Mouse (Mus musculus) layer of hippocampus, adult 9-11 months (tissue): ENCODE data around the gene Naa80.

Source experiments
- DNase-seq: peaks from one replicate; pipeline ENCODE4 v3.0.0; 2022

Gene Naa80

GRCm38 (mm10) chr9:107624539-107624938 is 45.9 kb downstream of the Naa80 start:
- DNase-seq, result no peak

- no peak for DNase-seq
Observed at GRCm38 (mm10) chr9:107624951-107625350, 46.3 kb downstream of the Naa80 start.

DNA sequence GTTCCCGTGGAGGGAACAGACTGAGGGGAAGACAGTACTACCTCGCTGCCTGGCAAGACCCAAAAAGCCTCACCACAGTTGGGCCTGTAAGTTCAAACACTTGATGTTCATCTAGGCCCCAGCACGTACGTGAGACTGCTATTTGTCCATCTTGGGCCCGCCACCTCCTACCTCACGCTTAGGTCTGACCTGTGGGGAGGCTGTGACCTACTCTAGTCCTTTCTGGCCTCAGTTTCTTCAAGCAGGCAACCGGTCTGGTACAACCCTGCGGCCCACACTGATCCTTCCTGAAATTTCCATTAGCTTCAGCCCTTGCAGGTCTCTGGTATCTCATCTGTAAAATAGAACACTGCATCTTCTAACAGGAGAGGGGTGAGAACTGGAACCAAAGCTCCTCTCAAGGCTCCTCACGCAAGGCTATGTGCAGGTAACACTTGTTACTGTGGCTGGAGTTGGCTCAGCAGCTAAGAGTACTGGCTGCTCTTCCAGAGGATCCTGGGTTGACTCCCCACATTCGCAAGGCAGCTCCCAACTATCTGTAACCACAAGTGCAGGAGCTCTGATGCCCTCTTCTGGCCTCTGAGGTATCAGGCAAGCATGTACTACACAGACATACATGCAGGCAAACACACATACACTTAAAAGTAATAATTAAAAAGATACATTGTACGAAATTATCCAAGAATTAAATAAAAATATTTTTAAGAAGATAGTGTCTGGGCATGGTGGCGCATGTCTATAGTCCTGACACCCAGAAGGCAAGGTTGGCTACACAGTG is 46.9 kb downstream of the Naa80 start:
- no peak for DNase-seq

DNA sequence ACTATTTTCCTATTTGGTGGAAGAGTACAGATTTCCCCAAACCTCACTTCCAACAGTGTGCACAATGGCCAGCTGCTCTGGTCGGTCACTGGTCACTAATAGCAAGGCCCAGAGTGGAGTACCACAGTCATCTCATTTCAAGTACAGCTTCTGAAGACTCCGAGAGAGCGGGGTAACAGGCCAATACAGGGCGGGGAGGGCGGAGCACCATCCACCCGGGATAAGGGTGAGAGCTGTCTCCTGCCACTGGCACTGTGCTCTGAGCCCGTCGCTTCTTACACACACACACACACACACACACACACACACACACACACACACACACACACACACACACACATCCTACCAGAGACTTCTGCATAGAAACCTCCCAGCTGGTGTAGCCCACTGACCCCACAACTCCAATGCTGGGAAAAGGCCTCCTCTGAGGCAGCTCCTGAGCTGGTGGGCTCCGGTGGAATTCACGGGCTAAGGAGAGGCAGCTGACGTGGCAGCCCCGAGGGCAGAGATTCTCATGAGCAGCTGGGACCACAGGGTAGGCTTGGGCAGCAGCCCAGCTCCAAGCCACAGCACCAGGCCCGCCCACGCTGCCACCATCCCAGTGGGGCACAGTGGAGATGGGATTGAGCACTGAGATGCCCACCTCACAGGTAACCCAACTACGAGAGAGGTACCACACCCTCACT is 47.6 kb downstream of the Naa80 start:
- no peak for DNase-seq

GRCm38 (mm10) chr9:107626844-107627277 is 48.2 kb downstream of the Naa80 start:
- peak; percentile 82 for DNase-seq

- DNase-seq, result no peak
Observed at GRCm38 (mm10) chr9:107627387-107628255, 48.9 kb downstream of the Naa80 start.

- DNase-seq, result peak; percentile 69
Observed at GRCm38 (mm10) chr9:107628721-107629410, 50.2 kb downstream of the Naa80 start.

- DNase-seq, result no peak
Observed at GRCm38 (mm10) chr9:107629411-107629730, 50.7 kb downstream of the Naa80 start.

GRCm38 (mm10) chr9:107629901-107630425 is 51.3 kb downstream of the Naa80 start:
- DNase-seq, result no peak

GRCm38 (mm10) chr9:107630576-107630975 is 51.9 kb downstream of the Naa80 start:
- peak; percentile 54 for DNase-seq

- DNase-seq, result no peak
Observed at GRCm38 (mm10) chr9:107631311-107631826, 52.7 kb downstream of the Naa80 start.

DNA sequence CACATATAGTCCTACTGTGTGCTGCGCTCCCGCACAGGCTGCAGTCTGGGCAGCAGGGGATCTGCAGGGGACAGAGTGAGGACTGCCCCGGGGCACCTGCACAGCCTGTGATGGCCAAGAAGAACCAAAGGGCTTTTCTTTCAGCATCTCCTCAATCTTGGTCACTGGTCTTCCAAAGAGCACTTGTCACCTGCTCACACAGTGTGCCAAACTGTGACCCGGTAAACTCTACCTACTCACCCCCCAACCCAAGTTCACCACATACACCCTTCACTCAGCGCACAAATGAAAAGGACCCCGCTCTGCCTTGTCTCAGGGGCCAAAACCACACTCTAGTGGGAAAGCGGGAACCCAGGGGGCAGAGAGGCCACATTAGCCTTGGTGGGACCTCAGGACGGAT is 53.2 kb downstream of the Naa80 start:
- no peak for DNase-seq

- peak; percentile 55 for DNase-seq
Observed at GRCm38 (mm10) chr9:107632478-107632877, 53.8 kb downstream of the Naa80 start.

DNA sequence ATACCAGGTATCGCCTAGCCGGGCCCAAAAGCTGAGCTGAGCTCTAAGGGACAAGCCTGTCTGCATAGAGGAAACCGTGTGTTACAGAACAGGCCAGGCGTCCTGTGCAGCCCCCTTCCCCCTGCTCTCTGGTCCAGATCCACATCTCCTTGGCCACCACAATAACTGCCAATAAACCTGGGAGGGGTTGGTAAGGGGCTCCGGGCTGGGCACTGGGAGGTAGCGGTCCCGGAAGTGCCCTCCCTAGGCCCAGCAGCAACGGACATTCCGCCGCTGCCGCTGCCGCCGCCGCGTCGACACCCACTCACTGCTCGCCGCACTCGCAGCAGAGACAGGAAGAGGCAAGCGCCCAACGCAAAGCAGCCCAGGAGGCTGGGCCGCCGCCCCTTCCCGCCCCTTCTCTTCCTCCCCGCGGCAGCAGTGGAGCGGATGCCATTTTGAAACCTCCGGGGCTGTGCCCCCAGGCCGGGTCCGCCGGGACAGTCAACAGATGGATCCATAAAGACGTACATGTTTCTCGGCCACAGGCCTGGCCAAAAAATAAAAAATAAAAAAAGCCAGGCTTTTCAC is 54.5 kb downstream of the Naa80 start:
- DNase-seq, result peak; percentile 86
